Mouse (Mus musculus) embryonic fibroblast, embryonic 13.5 days (primary cell): Measurements from ENCODE around the gene Tmem221.
A peak's percentile ranks its signal among the peaks of the same experiment; 100 is the strongest.

ENCODE experiments used
- CTCF ChIP-seq: IDR thresholded peaks from 2 replicates; pipeline ENCODE4 v1.5.1; 2011; ENCODE audit warnings: mild to moderate bottlenecking, control low read depth, low read length, moderate library complexity, borderline replicate concordance; ENCODE audit not compliant: insufficient read depth
- POLR2A ChIP-seq: IDR thresholded peaks from 2 replicates; pipeline ENCODE4 v1.6.1; 2011; ENCODE audit warnings: low read depth, mild to moderate bottlenecking, control low read depth, low read length, moderate library complexity

GRCm38 (mm10) chr8:71542632-71543343 is 15.9 kb downstream of the Tmem221 start, which contains the start of gene Mvb12a:
- TF ChIP-seq CTCF (no peak), POLR2A (peak; percentile 47)
